Mouse (Mus musculus) bone marrow, adult 2 months (tissue): ENCODE data around the gene Itgb1bp1.

Source experiments
- CTCF ChIP-seq: fragments of 200-500 bp; IDR thresholded peaks from 2 replicates; pipeline ENCODE4 v1.5.1; 2011; ENCODE audit warnings: low read length, control low read depth; ENCODE audit not compliant: control insufficient read depth, insufficient read depth
- POLR2A ChIP-seq: fragments of 200-500 bp; IDR thresholded peaks from 2 replicates; pipeline ENCODE4 v1.6.1; 2011; ENCODE audit warnings: low read depth, mild to moderate bottlenecking, control low read depth, low read length, borderline replicate concordance; ENCODE audit not compliant: control insufficient read depth

- no peak for TF ChIP-seq CTCF
- no peak for TF ChIP-seq POLR2A
Observed at GRCm38 (mm10) chr12:21288716-21289395, 2.8 kb upstream of the Itgb1bp1 start.
